Mouse (Mus musculus) lung, postnatal 14 days (tissue): Measurements from ENCODE around the gene Hist1h2ag.

Source experiments
- DNase-seq: peaks from one replicate; pipeline ENCODE4 v3.0.0; 2021

Gene Hist1h2ag

GRCm38 (mm10) chr13:22007872-22008271 is 34.9 kb downstream of the Hist1h2ag start:
- DNase-seq, result no peak

GRCm38 (mm10) chr13:22007121-22007510 is 35.6 kb downstream of the Hist1h2ag start:
- DNase-seq, result no peak

- peak; percentile 60 for DNase-seq
Observed at GRCm38 (mm10) chr13:22006334-22007120, 36.2 kb downstream of the Hist1h2ag start.

- peak; percentile 52 for DNase-seq
Observed at GRCm38 (mm10) chr13:22005605-22006333, 37.0 kb downstream of the Hist1h2ag start.

GRCm38 (mm10) chr13:22001823-22002222 is 40.9 kb downstream of the Hist1h2ag start:
- DNase-seq, result no peak

GRCm38 (mm10) chr13:22001346-22001745 is 41.4 kb downstream of the Hist1h2ag start:
- DNase-seq, result no peak

GRCm38 (mm10) chr13:21999147-21999546 is 43.6 kb downstream of the Hist1h2ag start:
- DNase-seq, result no peak

- no peak for DNase-seq
Observed at GRCm38 (mm10) chr13:21998412-21998811, 44.3 kb downstream of the Hist1h2ag start.

- no peak for DNase-seq
Observed at GRCm38 (mm10) chr13:21997821-21998220, 44.9 kb downstream of the Hist1h2ag start.

- DNase-seq, result no peak
Observed at GRCm38 (mm10) chr13:21997201-21997820, 45.4 kb downstream of the Hist1h2ag start.

- no peak for DNase-seq
Observed at GRCm38 (mm10) chr13:21996840-21997185, 45.9 kb downstream of the Hist1h2ag start.

GRCm38 (mm10) chr13:21996101-21996839 is 46.5 kb downstream of the Hist1h2ag start:
- no peak for DNase-seq

- DNase-seq, result peak; percentile 26
Observed at GRCm38 (mm10) chr13:21995331-21995914, 47.3 kb downstream of the Hist1h2ag start.

- no peak for DNase-seq
Observed at GRCm38 (mm10) chr13:21994896-21995295, 47.8 kb downstream of the Hist1h2ag start.

GRCm38 (mm10) chr13:21993957-21994738 is 48.6 kb downstream of the Hist1h2ag start:
- DNase-seq, result peak; percentile 23

- DNase-seq, result no peak
Observed at GRCm38 (mm10) chr13:21992550-21992949, 50.2 kb downstream of the Hist1h2ag start.
